Mouse (Mus musculus) megakaryocyte, embryonic 14.5 days (primary cell): Measurements from ENCODE around the gene Ntm. TPM values are rescaled to one million over a fixed set of nuclear protein-coding genes. Genes with fewer than 3 reads are reported as not detected.

Experiments
- H3K27me3 ChIP-seq: replicated peaks from 2 replicates; pipeline ENCODE3; 2012; ENCODE audit warnings: inconsistent platforms
- H3K36me3 ChIP-seq: replicated peaks from 2 replicates; pipeline ENCODE3; 2012; ENCODE audit warnings: low read length, inconsistent platforms, mixed read lengths
- H3K4me1 ChIP-seq: 2 replicates; pipeline ENCODE4 v1.6.1; 2012; ENCODE audit warnings: inconsistent platforms
- H3K4me3 ChIP-seq: replicated peaks from 2 replicates; pipeline ENCODE3; 2012; ENCODE audit warnings: moderate library complexity, mild to moderate bottlenecking, inconsistent platforms
- H3K9me3 ChIP-seq: 2 replicates; pipeline ENCODE4 v1.6.1; 2012; ENCODE audit warnings: inconsistent platforms
- FLI1 ChIP-seq: IDR thresholded peaks from 2 replicates; pipeline ENCODE4 v1.6.1; 2012; ENCODE audit warnings: low read length, inconsistent platforms, mixed read lengths
- GATA1 ChIP-seq: IDR thresholded peaks from 3 replicates; pipeline ENCODE4 v1.6.1; 2012; ENCODE audit warnings: mixed read lengths, low read length, inconsistent platforms, borderline replicate concordance
- polyA plus RNA-seq: library from polyadenylated mRNA; stranded (reverse); fragments of >175 nt; gene quantifications from 2 replicates; pipeline ENCODE4 v1.2.3, GENCODE M21; 2012; ENCODE audit warnings: low replicate concordance; ENCODE audit not compliant: insufficient read depth

Gene Ntm
- polyA plus RNA-seq, 1 experiment: not detected

- no peak for TF ChIP-seq FLI1
- no peak for TF ChIP-seq GATA1
- Histone ChIP-seq H3K4me1 (no peaks in the 10 kb centered on the region), H3K27me3 (no peaks in the 10 kb centered on the region), H3K4me3 (no peak overlapping the region), H3K36me3 (no peaks in the 10 kb centered on the region), H3K9me3 (peaks cover 8% of the 10 kb centered on the region; the same call in 1 of the 2 replicates)
Observed at GRCm38 (mm10) chr9:29888712-29889111, 74.2 kb downstream of the Ntm start.

- Histone ChIP-seq H3K4me3 (no peak overlapping the region), H3K27me3 (no peaks in the 10 kb centered on the region)
- no peak for TF ChIP-seq GATA1
- no peak for TF ChIP-seq FLI1
Observed at GRCm38 (mm10) chr9:29887924-29888323, 75.0 kb downstream of the Ntm start.

DNA sequence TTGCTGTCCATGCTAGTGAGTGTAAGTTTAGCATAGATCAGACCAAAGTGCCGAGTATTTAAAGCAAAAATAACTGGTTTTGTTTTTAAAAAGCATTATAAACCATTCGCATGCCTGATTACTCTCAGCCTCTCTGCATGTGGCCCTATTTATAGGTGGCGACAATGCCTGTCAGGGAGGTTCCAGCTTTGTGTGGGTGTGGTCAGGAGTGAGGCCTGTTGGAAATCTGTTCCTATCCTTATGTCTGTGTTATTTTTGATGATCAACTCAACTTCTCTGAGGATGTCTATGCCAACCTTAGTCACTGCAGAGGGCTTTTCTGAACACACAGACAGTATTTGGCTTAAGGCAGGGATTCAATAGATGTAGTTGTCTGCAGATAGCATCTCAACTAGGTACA, 78.9 kb downstream of the Ntm start:
- Histone ChIP-seq H3K36me3 (no peaks in the 10 kb centered on the region), H3K4me1 (no peaks in the 10 kb centered on the region), H3K27me3 (no peaks in the 10 kb centered on the region), H3K9me3 (peaks cover 13% of the 10 kb centered on the region), H3K4me3 (no peak overlapping the region)
- TF ChIP-seq FLI1 (no peak), GATA1 (no peak)

More at GRCm38 (mm10) chr9:29887924-29888323, 75.0 kb downstream of the Ntm start:
- Histone ChIP-seq H3K4me1 (no peaks in the 10 kb centered on the region), H3K36me3 (no peaks in the 10 kb centered on the region), H3K9me3 (peaks cover 10% of the 10 kb centered on the region)

DNA sequence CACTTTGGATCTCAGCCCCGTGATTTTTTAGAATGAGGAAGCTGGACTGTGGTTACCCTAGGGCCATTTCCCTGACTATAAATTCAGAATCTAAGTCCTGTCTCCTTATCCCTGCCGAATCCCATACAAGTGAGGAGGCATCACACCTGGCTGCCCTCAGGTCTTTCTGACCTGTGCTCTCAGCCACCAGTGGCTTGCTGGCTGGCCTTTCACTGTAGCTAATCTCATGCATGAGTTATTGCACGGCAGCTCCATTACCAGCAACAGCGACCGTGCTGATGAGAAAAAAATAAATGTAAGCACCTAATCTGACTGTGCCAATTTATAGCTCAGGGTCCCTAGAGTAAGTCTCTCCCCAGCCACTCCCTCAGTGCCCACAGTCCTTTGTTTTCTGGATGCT, 81.3 kb downstream of the Ntm start:
- Histone ChIP-seq H3K27me3 (no peaks in the 10 kb centered on the region), H3K4me1 (no peaks in the 10 kb centered on the region), H3K4me3 (no peak overlapping the region), H3K36me3 (no peaks in the 10 kb centered on the region), H3K9me3 (peaks cover 13% of the 10 kb centered on the region)
- TF ChIP-seq FLI1: no peak
- no peak for TF ChIP-seq GATA1

DNA sequence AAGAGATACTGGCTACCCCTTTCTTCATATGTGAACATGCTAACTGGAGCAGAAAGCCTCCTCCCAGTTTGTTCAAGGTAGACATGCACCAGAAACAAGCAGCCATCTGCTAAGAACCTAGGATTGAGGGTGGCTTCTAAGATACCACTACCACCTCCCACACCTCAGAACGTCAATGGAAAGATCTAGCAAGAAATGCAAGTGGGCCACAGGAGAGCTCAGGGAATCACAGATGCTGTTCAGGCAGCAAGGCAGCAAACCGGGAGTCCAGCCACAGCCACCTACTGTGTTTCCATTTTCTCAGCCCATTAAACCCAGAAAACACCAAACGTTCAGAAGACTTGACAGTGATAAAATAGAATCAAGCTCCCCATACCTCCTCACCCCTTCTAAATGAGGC, 85.4 kb downstream of the Ntm start:
- H3K4me1 ChIP-seq: no peaks in the 10 kb centered on the region

DNA sequence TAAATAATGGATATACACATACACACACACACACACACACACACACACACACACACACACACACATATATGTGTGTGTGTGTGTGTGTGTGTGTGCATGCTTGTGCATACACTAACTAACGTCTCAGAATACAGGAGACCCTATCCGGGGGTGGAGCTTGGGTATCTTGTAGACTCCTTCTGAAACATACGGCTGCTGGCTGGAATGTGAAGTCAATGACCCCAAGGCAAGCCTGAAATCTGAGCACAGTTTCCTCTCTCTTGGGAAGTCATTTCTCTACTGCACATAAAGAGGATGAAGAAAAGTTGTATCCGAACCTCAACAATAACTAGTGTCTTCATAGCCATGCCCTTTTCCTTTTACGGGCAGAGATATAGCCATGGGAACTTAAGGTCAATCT, 95.2 kb downstream of the Ntm start:
- no peaks in the 10 kb centered on the region for H3K4me1 ChIP-seq
- H3K36me3 ChIP-seq: no peaks in the 10 kb centered on the region
- TF ChIP-seq GATA1 (no peak), FLI1 (no peak)
- H3K9me3 ChIP-seq: peaks cover 7% of the 10 kb centered on the region
- H3K27me3 ChIP-seq: no peaks in the 10 kb centered on the region
- H3K4me3 ChIP-seq: no peak overlapping the region

More for the DNA sequence above, 85.4 kb downstream of the Ntm start:
- TF ChIP-seq FLI1 (no peak), GATA1 (no peak)
- no peaks in the 10 kb centered on the region for H3K27me3 ChIP-seq
- H3K9me3 ChIP-seq: peaks cover 5% of the 10 kb centered on the region
- H3K4me3 ChIP-seq: no peak overlapping the region
- no peaks in the 10 kb centered on the region for H3K36me3 ChIP-seq

GRCm38 (mm10) chr9:29866824-29867223, 96.1 kb downstream of the Ntm start:
- no peaks in the 10 kb centered on the region for H3K27me3 ChIP-seq
- no peak for TF ChIP-seq GATA1
- no peak for TF ChIP-seq FLI1
- no peaks in the 10 kb centered on the region for H3K36me3 ChIP-seq
- no peaks in the 10 kb centered on the region for H3K4me1 ChIP-seq
- H3K9me3 ChIP-seq: peaks cover 6% of the 10 kb centered on the region
- no peak overlapping the region for H3K4me3 ChIP-seq

DNA sequence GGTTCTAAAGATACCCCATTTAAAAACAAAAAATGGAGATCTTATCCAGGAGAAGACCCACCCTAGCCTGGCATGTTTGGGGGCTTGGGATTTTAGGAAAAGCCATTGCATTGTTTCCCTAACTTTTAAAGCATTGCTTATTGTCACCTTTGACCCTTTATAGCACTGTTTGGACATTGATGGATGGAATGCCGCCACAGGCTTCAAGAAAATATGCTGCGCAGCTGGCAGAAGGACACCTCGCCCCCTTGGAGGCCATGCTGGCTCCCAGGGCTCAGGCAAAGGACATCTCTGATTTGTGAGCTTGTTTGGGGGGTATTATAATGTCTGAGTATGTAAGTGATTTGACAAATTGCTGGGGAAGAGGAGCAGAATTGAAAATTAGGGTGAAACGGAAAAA, 96.8 kb downstream of the Ntm start:
- Histone ChIP-seq H3K36me3 (no peaks in the 10 kb centered on the region), H3K4me1 (no peaks in the 10 kb centered on the region), H3K4me3 (no peak overlapping the region), H3K27me3 (no peaks in the 10 kb centered on the region), H3K9me3 (peaks cover 4% of the 10 kb centered on the region; the same call in 1 of the 2 replicates)
- no peak for TF ChIP-seq GATA1
- no peak for TF ChIP-seq FLI1

- Histone ChIP-seq H3K9me3 (peaks cover 4% of the 10 kb centered on the region; the same call in 1 of the 2 replicates), H3K36me3 (no peaks in the 10 kb centered on the region), H3K4me3 (no peak overlapping the region), H3K4me1 (no peaks in the 10 kb centered on the region), H3K27me3 (no peaks in the 10 kb centered on the region)
- TF ChIP-seq GATA1 (no peak), FLI1 (no peak)
Observed at GRCm38 (mm10) chr9:29865502-29865901, 97.4 kb downstream of the Ntm start.

- Histone ChIP-seq H3K4me3 (no peak overlapping the region), H3K9me3 (peaks cover 4% of the 10 kb centered on the region; the same call in 1 of the 2 replicates), H3K4me1 (no peaks in the 10 kb centered on the region), H3K36me3 (no peaks in the 10 kb centered on the region), H3K27me3 (no peaks in the 10 kb centered on the region)
- TF ChIP-seq FLI1: no peak
- no peak for TF ChIP-seq GATA1
Observed at GRCm38 (mm10) chr9:29864886-29865285, 98.1 kb downstream of the Ntm start.

- Histone ChIP-seq H3K27me3 (no peaks in the 10 kb centered on the region), H3K4me3 (no peak overlapping the region), H3K36me3 (no peaks in the 10 kb centered on the region), H3K9me3 (peaks cover 5% of the 10 kb centered on the region; the same call in 1 of the 2 replicates), H3K4me1 (no peaks in the 10 kb centered on the region)
- TF ChIP-seq GATA1: no peak
- no peak for TF ChIP-seq FLI1
Observed at GRCm38 (mm10) chr9:29862408-29862807, 100.5 kb downstream of the Ntm start.
